Mouse (Mus musculus) forebrain, embryonic 14.5 days (tissue): ENCODE results near the gene Sned1. TPM values are rescaled to one million over a fixed set of nuclear protein-coding genes. Genes with fewer than 3 reads are reported as not detected.
A peak's percentile ranks its signal among the peaks of the same experiment; 100 is the strongest.

Experiments
- ATAC-seq: fragments of 200-750 bp; cut with Nextera tagmentation; 2 replicates; pipeline ENCODE4 v1.8.0; 2017; ENCODE audit warnings: mild to moderate bottlenecking, moderate library complexity
- DNase-seq: peaks from one replicate; pipeline ENCODE4 v3.0.0-alpha.2; 2015; ENCODE audit warnings: low spot score
- H3K27ac ChIP-seq: fragments of 300-500 bp; sonication (generic); 2 replicates; pipeline ENCODE4 v1.5.1; 2014; ENCODE audit warnings: low read depth, mild to moderate bottlenecking, control low read depth, low read length, moderate library complexity
- H3K27me3 ChIP-seq: fragments of 300-500 bp; sonication (generic); replicated peaks from 2 replicates; pipeline ENCODE4 v1.6.1; 2014; ENCODE audit warnings: low read length, control low read depth, mixed read lengths; ENCODE audit not compliant: control insufficient read depth, insufficient read depth
- H3K36me3 ChIP-seq: fragments of 300-500 bp; sonication (generic); 2 replicates; pipeline ENCODE4 v1.6.1; 2014; ENCODE audit warnings: low read length, control low read depth; ENCODE audit not compliant: control insufficient read depth, insufficient read depth
- H3K4me1 ChIP-seq: fragments of 300-500 bp; sonication (generic); 2 replicates; pipeline ENCODE4 v1.6.1; 2014; ENCODE audit warnings: antibody characterized with exemption, low read length, control low read depth; ENCODE audit not compliant: control insufficient read depth, insufficient read depth
- H3K4me2 ChIP-seq: fragments of 300-500 bp; sonication (generic); 2 replicates; pipeline ENCODE4 v1.6.1; 2014; ENCODE audit warnings: mild to moderate bottlenecking, control low read depth, low read length
- H3K4me3 ChIP-seq: fragments of 300-500 bp; sonication (generic); 2 replicates; pipeline ENCODE4 v1.5.1; 2014; ENCODE audit warnings: low read depth, low read length, control low read depth
- H3K9ac ChIP-seq: fragments of 300-500 bp; sonication (generic); 2 replicates; pipeline ENCODE4 v1.6.1; 2014; ENCODE audit warnings: mild to moderate bottlenecking, low read length, control low read depth, moderate library complexity
- H3K9me3 ChIP-seq: fragments of 300-500 bp; sonication (generic); replicated peaks from 2 replicates; pipeline ENCODE4 v1.6.1; 2016; ENCODE audit warnings: low read length, control low read depth, mixed read lengths; ENCODE audit not compliant: control insufficient read depth
- WGBS: fragments of 180-500 bp; shearing (Covaris S2); extraction: QIAGEN DNeasy Blood & Tissue Kit; methylation state at CpG from one replicate; pipeline ENCODE4 v1.1.7; 2014; 5-methylcytosine and 5-hydroxymethylcytosine counted together
- polyA plus RNA-seq: library from polyadenylated mRNA; unstranded; fragments of >200 nt; fragmentation: Nextera tagmentation; extraction: Ambion mirVana; gene quantifications from 2 replicates; pipeline ENCODE4 v1.2.1, GENCODE M21; 2014

Sned1 gene
- polyA plus RNA-seq, 1 experiment from 2014 or later: 2.5 TPM

GRCm38 (mm10) chr1:93252586-93252985 is 16.9 kb downstream of the Sned1 start:
- Histone ChIP-seq H3K4me1 (no peaks in the 10 kb centered on the region), H3K36me3 (no peaks in the 10 kb centered on the region), H3K27me3 (no peaks in the 10 kb centered on the region), H3K9me3 (no peaks in the 10 kb centered on the region), H3K27ac (no peak overlapping the region), H3K4me3 (no peak overlapping the region), H3K9ac (no peak overlapping the region), H3K4me2 (no peak overlapping the region)
- no peak for ATAC-seq
- WGBS: 58% methylated on average over 2 of the region's 2 CpGs
- no peak for DNase-seq

- Histone ChIP-seq H3K36me3 (no peaks in the 10 kb centered on the region), H3K4me1 (no peaks in the 10 kb centered on the region), H3K4me2 (no peak overlapping the region), H3K9ac (no peak overlapping the region), H3K4me3 (no peak overlapping the region), H3K27me3 (no peaks in the 10 kb centered on the region), H3K9me3 (no peaks in the 10 kb centered on the region), H3K27ac (no peak overlapping the region)
- no peak for DNase-seq
- WGBS: 91% methylated on average over 7 of the region's 7 CpGs
- no peak for ATAC-seq
Measured at GRCm38 (mm10) chr1:93255761-93256160, 20.1 kb downstream of the Sned1 start.

GRCm38 (mm10) chr1:93257560-93257959 is 21.9 kb downstream of the Sned1 start:
- Histone ChIP-seq H3K36me3 (no peaks in the 10 kb centered on the region), H3K4me1 (no peaks in the 10 kb centered on the region), H3K27me3 (no peaks in the 10 kb centered on the region), H3K4me3 (no peak overlapping the region), H3K27ac (no peak overlapping the region), H3K9ac (no peak overlapping the region), H3K4me2 (no peak overlapping the region), H3K9me3 (no peaks in the 10 kb centered on the region)
- 100% methylated on average over 1 of the region's 1 CpGs for WGBS
- no peak for ATAC-seq
- no peak for DNase-seq

- no peak overlapping the region for H3K9ac ChIP-seq
- ATAC-seq (no peak), DNase-seq (peak; percentile 6)
- H3K4me3 ChIP-seq: no peak overlapping the region
- no peaks in the 10 kb centered on the region for H3K36me3 ChIP-seq
- H3K4me1 ChIP-seq: no peaks in the 10 kb centered on the region
- WGBS: 57% methylated on average over 3 of the region's 3 CpGs
- 0 out of 2 replicates have a peak, but pooled peaks cover 2% of the 10 kb centered on the region for H3K27me3 ChIP-seq
- no peak overlapping the region for H3K27ac ChIP-seq
- no peaks in the 10 kb centered on the region for H3K9me3 ChIP-seq
- H3K4me2 ChIP-seq: no peak overlapping the region
Measured at GRCm38 (mm10) chr1:93267207-93267606, 31.6 kb downstream of the Sned1 start.

GRCm38 (mm10) chr1:93268246-93268645 is 32.6 kb downstream of the Sned1 start:
- 85% methylated on average over 2 of the region's 2 CpGs for WGBS
- H3K9me3 ChIP-seq: no peaks in the 10 kb centered on the region
- no peaks in the 10 kb centered on the region for H3K4me1 ChIP-seq
- H3K9ac ChIP-seq: no peak overlapping the region
- no peak overlapping the region for H3K27ac ChIP-seq
- no peaks in the 10 kb centered on the region for H3K36me3 ChIP-seq
- DNase-seq (no peak), ATAC-seq (no peak)
- no peak overlapping the region for H3K4me3 ChIP-seq
- 0 out of 2 replicates have a peak, but pooled peaks cover 2% of the 10 kb centered on the region for H3K27me3 ChIP-seq
- H3K4me2 ChIP-seq: no peak overlapping the region

GRCm38 (mm10) chr1:93270516-93271240 is 35.0 kb downstream of the Sned1 start:
- WGBS: 62% methylated on average over 3 of the region's 3 CpGs
- H3K27me3 ChIP-seq: 0 out of 2 replicates have a peak, but pooled peaks cover 2% of the 10 kb centered on the region
- H3K27ac ChIP-seq: no peak overlapping the region
- no peak for ATAC-seq
- no peak overlapping the region for H3K9ac ChIP-seq
- H3K36me3 ChIP-seq: no peaks in the 10 kb centered on the region
- no peak for DNase-seq
- no peaks in the 10 kb centered on the region for H3K4me1 ChIP-seq
- no peaks in the 10 kb centered on the region for H3K9me3 ChIP-seq
- H3K4me2 ChIP-seq: no peak overlapping the region
- no peak overlapping the region for H3K4me3 ChIP-seq

GRCm38 (mm10) chr1:93271751-93272150 is 36.1 kb downstream of the Sned1 start:
- no peak for ATAC-seq
- 79% methylated on average over 5 of the region's 6 CpGs for WGBS

GRCm38 (mm10) chr1:93272409-93272821 is 36.8 kb downstream of the Sned1 start:
- DNase-seq (peak; percentile 18), ATAC-seq (peak; percentile 62; the same call in 1 of the 2 replicates)
- Histone ChIP-seq H3K4me1 (no peaks in the 10 kb centered on the region), H3K9ac (peak overlapping the region; percentile 37; the same call in 1 of the 2 replicates), H3K9me3 (no peaks in the 10 kb centered on the region), H3K4me3 (no peak overlapping the region), H3K4me2 (peak overlapping the region; percentile 35; the same call in 1 of the 2 replicates), H3K36me3 (no peaks in the 10 kb centered on the region), H3K27me3 (0 out of 2 replicates have a peak, but pooled peaks cover 2% of the 10 kb centered on the region), H3K27ac (no peak overlapping the region)
- under 1% methylated on average over 16 of the region's 16 CpGs for WGBS

More at GRCm38 (mm10) chr1:93271751-93272150, 36.1 kb downstream of the Sned1 start:
- no peaks in the 10 kb centered on the region for H3K36me3 ChIP-seq
- no peak overlapping the region for H3K4me3 ChIP-seq
- H3K9ac ChIP-seq: no peak overlapping the region
- no peaks in the 10 kb centered on the region for H3K9me3 ChIP-seq
- no peak overlapping the region for H3K27ac ChIP-seq
- DNase-seq: no peak
- H3K4me2 ChIP-seq: no peak overlapping the region
- 0 out of 2 replicates have a peak, but pooled peaks cover 2% of the 10 kb centered on the region for H3K27me3 ChIP-seq
- H3K4me1 ChIP-seq: no peaks in the 10 kb centered on the region

- DNase-seq: no peak
- Histone ChIP-seq H3K27me3 (0 out of 2 replicates have a peak, but pooled peaks cover 2% of the 10 kb centered on the region), H3K9ac (no peak overlapping the region), H3K4me1 (no peaks in the 10 kb centered on the region), H3K36me3 (no peaks in the 10 kb centered on the region), H3K9me3 (no peaks in the 10 kb centered on the region), H3K27ac (no peak overlapping the region), H3K4me3 (no peak overlapping the region), H3K4me2 (no peak overlapping the region)
- 75% methylated on average over 6 of the region's 6 CpGs for WGBS
- ATAC-seq: no peak
Measured at GRCm38 (mm10) chr1:93275561-93275960, 39.9 kb downstream of the Sned1 start.
